Mouse (Mus musculus) G1E-ER4 (cell line): Measurements from ENCODE around the gene Brca2. TPM values are rescaled to one million over a fixed set of nuclear protein-coding genes. Genes with fewer than 3 reads are reported as not detected.

Experiments used
- GATA1 ChIP-seq: IDR thresholded peaks from one replicate; pipeline ENCODE4 v1.8.0; 2012; ENCODE audit warnings: low read length, inconsistent platforms
- polyA plus RNA-seq: library from polyadenylated mRNA; stranded (reverse); fragments of >175 nt; gene quantifications from 2 replicates; pipeline ENCODE4 v1.2.3, GENCODE M21; 2012

The Brca2 gene
- polyA plus RNA-seq, 1 experiment = 8.6 TPM

DNA sequence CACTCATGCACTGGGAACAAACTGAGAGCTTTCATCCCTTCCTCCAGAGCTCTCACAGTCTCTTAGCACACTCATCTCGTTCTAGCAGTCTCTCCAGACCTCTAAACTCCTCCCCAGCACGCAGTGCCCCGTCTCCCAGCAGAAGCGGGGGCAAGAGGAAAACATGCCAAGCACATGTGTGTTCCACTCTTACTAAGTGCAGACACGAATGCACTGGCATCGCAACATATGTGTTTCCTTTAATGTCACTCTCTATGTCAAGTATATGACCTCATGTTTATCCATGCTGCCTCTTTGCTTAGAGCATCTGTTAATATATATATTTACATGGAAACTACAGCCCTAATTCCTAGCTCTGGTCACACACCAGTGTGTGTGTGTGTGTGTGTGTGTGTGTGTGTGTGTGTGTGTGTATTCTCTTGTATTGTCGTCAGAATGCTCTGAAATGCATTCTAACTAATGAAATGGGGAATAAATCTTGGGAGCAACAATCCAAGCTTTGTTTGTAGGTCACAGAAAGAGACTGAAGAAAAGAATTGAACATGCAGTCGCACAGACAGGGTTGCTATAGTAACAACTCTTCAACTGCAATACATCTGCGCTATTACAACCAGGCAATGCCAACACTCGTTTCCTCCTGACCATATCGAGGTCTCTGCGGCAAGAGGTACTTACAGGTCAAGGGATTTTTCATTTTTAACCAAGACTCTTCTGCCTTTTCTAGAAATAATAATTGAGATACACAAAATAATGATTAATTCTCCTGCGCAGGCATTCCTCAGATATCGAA, 79.2 kb downstream of the Brca2 start:
- TF ChIP-seq GATA1 = no peak

- no peak for TF ChIP-seq GATA1
Measured at GRCm38 (mm10) chr5:150606131-150606530, 83.7 kb downstream of the Brca2 start.

DNA sequence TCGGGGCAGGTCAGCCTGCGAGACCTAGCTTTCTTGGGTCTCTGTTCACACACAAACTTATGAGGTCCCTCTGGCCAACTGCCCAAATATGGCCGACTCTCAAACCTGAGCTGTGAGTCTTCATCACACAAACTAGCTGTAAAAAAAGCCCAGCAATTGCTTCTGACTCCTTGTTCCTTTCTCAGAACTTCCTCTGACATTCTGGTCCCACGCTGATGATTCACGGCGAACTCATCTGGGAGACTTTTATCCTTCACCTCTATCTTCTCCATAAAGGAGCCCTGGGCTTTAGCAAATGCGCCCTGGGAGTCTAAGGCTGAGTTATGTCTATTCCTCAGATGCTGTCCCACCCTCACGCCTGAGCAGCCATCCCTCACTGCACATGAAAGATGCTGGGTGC, 85.2 kb downstream of the Brca2 start:
- TF ChIP-seq GATA1 = no peak

DNA sequence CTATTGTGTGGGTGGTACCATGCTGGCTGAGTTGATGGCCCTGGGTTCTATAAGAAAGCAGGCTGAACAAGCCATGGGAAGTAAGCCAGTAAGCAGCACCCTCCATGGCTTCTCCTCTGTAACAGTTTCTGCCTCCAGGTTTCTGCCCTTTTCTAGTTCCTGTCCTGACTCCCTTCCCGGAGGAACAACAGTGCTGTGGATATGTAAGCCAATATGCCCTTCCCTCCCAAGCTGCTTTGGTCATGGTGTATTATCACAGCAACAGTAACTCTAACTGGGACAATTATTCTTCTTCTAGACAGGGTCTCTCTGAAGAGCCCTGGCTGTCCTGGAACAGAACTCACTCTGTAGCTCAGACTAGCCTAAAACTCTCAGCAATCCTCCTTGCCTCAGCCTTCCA, 88.7 kb downstream of the Brca2 start:
- TF ChIP-seq GATA1 = no peak

DNA sequence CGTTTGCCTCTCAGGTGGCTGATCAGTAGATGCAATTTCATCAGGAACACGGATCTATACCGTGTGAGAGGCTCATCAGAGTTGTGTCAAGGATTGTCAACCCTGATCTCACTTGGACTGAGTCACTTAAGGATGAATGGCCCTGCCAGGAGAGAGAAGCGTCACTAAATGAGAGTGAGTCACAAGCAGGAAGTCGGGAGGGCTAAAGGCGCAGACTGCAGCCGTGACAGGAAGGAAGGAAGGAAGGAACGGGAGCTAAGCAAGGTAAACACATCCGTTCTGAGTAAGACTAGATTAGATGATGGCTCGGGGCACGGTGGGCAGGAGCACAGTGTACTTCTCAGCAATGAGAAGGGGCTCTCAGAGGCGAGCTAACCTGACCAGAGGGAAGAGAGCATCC, 89.3 kb downstream of the Brca2 start:
- no peak for TF ChIP-seq GATA1

- no peak for TF ChIP-seq GATA1
Measured at GRCm38 (mm10) chr5:150614054-150614453, 91.6 kb downstream of the Brca2 start.

- TF ChIP-seq GATA1 = no peak
Measured at GRCm38 (mm10) chr5:150616216-150616615, 93.8 kb downstream of the Brca2 start.

DNA sequence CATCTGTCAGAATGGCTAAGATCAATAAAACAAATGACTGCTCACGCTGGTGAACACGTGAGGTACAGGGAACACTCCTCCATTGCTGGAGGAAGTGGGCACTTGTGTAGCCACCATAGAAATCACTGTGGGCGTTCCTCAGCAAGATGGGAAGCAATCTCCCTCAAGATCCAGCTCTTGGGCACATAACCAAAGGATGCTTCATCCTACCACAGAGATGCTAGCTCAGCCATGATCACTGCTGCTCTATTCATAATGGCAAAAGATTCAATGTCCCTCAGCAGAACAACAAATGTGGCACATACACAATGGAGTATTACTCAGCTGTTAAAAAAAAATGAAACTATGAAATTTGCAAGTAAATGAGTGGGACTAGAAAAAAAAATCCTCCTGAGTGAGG, 94.3 kb downstream of the Brca2 start:
- TF ChIP-seq GATA1 = no peak

GRCm38 (mm10) chr5:150618599-150619355, 96.3 kb downstream of the Brca2 start:
- TF ChIP-seq GATA1 = no peak

Other genes starting within 250 kb of the Brca2 start
- gene Zar1l, start 4.5 kb upstream of the Brca2 start, polyA plus RNA-seq = not detected in 2 replicates
- gene N4bp2l1, start 74.6 kb downstream of the Brca2 start, polyA plus RNA-seq = 0.30 and 0.31 TPM in 2 replicates
- 35.4 and 52.6 TPM in 2 replicates for gene N4bp2l2, start 143.6 kb downstream of the Brca2 start, polyA plus RNA-seq
- 2.4 and 2.6 TPM in 2 replicates for gene Pds5b, start 151.1 kb downstream of the Brca2 start, polyA plus RNA-seq